Mouse (Mus musculus): ENCODE measurements around the gene Patl2.

- TF ChIP-seq CTCF (conservative IDR thresholded peaks at IDR 0.05 in 1 of 2, IDR thresholded peaks at IDR 0.05 in 1 of 2; ENCODE audit: low read depth in 2 of 2, low read length in 2 of 2) (no peak), ZNF384 (IDR thresholded peaks at IDR 0.05; ENCODE audit: low read depth, low read length) (peak; percentile 41; the same call in 1 of the 2 replicates), ZMIZ1 (IDR thresholded peaks at IDR 0.05; ENCODE audit: low read depth, low read length) (peak; percentile 17; the same call in 1 of the 2 replicates), MYC (IDR thresholded peaks at IDR 0.05; ENCODE audit: low read depth, low read length) (no peak), ZKSCAN1 (IDR thresholded peaks at IDR 0.05; ENCODE audit: borderline replicate concordance, low read depth, low read length) (no peak), CHD2 (IDR thresholded peaks at IDR 0.05; ENCODE audit: low read length) (no peak), JUND (conservative IDR thresholded peaks at IDR 0.05; ENCODE audit: low read depth, low read length) (no peak), TCF12 (IDR thresholded peaks at IDR 0.05; ENCODE audit: low read depth, low read length) (no peak), POLR2A (IDR thresholded peaks at IDR 0.05; ENCODE audit: low read depth, low read length) (no peak; the same call in 1 of the 2 replicates), MAZ (IDR thresholded peaks at IDR 0.05; ENCODE audit: low read depth, low read length) (no peak), MEF2A (IDR thresholded peaks at IDR 0.05; ENCODE audit: borderline replicate concordance, low read depth, low read length) (no peak)
These were observed 32.2 kb downstream of the Patl2 start for GRCm38 (mm10) chr2:122153681-122154365.
